Mouse (Mus musculus): ENCODE results near the gene Ercc6.

DNA sequence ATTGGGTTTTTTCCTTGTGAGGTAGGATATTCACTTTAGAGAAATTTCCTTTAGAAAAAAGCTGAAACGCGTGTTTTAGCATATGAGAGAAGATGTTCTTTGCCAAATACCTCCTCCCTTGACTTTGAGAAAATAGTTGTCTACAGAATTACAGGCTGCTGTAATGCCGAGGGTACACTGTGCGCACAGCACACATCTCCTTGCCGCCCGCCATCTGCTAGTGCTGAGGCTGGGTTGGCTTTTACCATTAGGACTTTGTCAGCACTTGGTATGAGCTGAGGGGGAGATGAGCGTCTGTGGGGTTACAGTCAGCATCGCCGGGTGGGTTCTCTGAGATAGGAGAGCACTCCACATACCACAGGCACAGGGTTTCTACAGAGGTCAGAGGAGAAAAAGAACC, 13.9 kb downstream of the Ercc6 start:
- no peak for TF ChIP-seq CTCF (IDR thresholded peaks at IDR 0.05; ENCODE audit: extremely low read depth, insufficient read depth, insufficient read length, insufficient replicate concordance)
- TF ChIP-seq POLR2A (IDR thresholded peaks at IDR 0.05; ENCODE audit: low read depth, low read length): no peak

Measured in spleen, adult 2 months (tissue).